Mouse (Mus musculus) bone marrow, adult 2 months (tissue): ENCODE measurements around the gene A1cf. TPM values are rescaled to one million over a fixed set of nuclear protein-coding genes. Genes with fewer than 3 reads are reported as not detected.

Source experiments
- H3K27ac ChIP-seq: fragments of 200-500 bp; 2 replicates; pipeline ENCODE4 v1.5.1; 2012; ENCODE audit warnings: low read depth, mild to moderate bottlenecking, control low read depth, inconsistent platforms, low read length; ENCODE audit not compliant: control insufficient read depth, poor library complexity, insufficient read depth
- H3K4me1 ChIP-seq: fragments of 200-500 bp; 2 replicates; pipeline ENCODE4 v1.6.1; 2011; ENCODE audit warnings: low read length; ENCODE audit not compliant: control insufficient read depth, insufficient read depth
- H3K4me3 ChIP-seq: fragments of 200-500 bp; replicated peaks from 2 replicates; pipeline ENCODE3; 2011; ENCODE audit warnings: mild to moderate bottlenecking, low read depth, low read length, control low read depth; ENCODE audit not compliant: control insufficient read depth
- CTCF ChIP-seq: fragments of 200-500 bp; IDR thresholded peaks from 2 replicates; pipeline ENCODE4 v1.5.1; 2011; ENCODE audit warnings: low read length, control low read depth; ENCODE audit not compliant: control insufficient read depth, insufficient read depth
- POLR2A ChIP-seq: fragments of 200-500 bp; IDR thresholded peaks from 2 replicates; pipeline ENCODE4 v1.6.1; 2011; ENCODE audit warnings: low read depth, mild to moderate bottlenecking, control low read depth, low read length, borderline replicate concordance; ENCODE audit not compliant: control insufficient read depth
- WGBS: fragments of 180-500 bp; shearing (Covaris S2); methylation state at CpG from one replicate; pipeline ENCODE4 v1.1.7; 2018; 5-methylcytosine and 5-hydroxymethylcytosine counted together
- polyA plus RNA-seq: library from polyadenylated mRNA; stranded (reverse); fragments of >200 nt; gene quantifications from 2 replicates; pipeline ENCODE4 v1.2.4, GENCODE M21; 2011; ENCODE audit warnings: low replicate concordance; ENCODE audit not compliant: missing spikeins, insufficient read depth, insufficient read length

A1cf gene
- polyA plus RNA-seq, 1 experiment: not detected

- TF ChIP-seq CTCF (no peak), POLR2A (no peak)
- no peaks in the 10 kb centered on the region for H3K4me1 ChIP-seq
- WGBS: 86% methylated on average over 3 of the region's 3 CpGs
These were observed 128.4 kb downstream of the A1cf start for GRCm38 (mm10) chr19:31996916-31997315.

More at GRCm38 (mm10) chr19:31996916-31997315, 128.4 kb downstream of the A1cf start:
- Histone ChIP-seq H3K4me3 (no peak overlapping the region), H3K27ac (no peak overlapping the region)

Other genes starting within 250 kb of the A1cf start
- 0.83 and 1.4 TPM in 2 replicates for gene Prkg1, start 103.7 kb upstream of the A1cf start, polyA plus RNA-seq
- gene Asah2, start 239.4 kb downstream of the A1cf start, polyA plus RNA-seq: 0.54 and 3.7 TPM in 2 replicates